Mouse (Mus musculus): Measurements from ENCODE around the gene Mrpl51. TPM values are rescaled to one million over a fixed set of nuclear protein-coding genes. Genes with fewer than 3 reads are reported as not detected.

The Mrpl51 gene
- 206 and 213 TPM in 2 replicates for polyA plus RNA-seq (2016; fragmentation: Nextera tagmentation; extraction: Ambion mirVana)

DNA sequence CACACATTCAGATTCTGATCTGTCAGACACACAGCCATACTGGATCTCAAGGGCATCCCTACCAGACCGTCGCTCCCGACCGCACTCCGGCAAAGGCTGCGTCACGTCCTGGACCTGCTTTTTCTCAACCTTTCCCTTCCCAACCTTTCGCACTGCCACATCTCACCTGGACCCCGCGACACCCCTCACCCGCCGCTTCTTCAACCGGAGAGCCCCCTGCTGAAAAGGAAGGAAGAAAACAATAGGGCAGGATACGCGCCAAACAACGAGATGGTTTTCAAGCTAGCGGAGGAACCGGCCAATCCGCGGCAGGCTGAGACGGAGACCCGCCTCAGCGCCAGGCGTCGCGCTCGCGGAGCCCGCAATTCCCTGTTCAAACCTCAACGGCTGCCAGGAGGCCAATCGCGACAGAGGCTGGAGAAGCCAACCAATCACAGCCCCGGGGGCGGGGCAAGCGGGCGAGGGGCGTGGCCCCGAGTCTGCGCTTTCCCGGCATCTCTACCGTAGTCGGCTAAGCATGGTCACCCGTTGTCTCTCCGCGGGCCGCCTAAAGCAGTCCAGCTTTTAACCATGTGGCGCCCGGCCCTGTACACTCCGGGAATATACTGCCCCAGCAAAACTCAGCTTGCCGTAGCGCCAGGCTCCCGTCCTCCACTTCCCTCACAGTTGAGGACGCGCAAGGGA is at the start of gene Mrpl51, which contains the start of gene Ncapd2:
TSS of gene Mrpl51 (plus strand) at position 470 of the 684 bp plus-strand sequence.
TSS of gene Ncapd2 (minus strand) at position 370 of the 684 bp plus-strand sequence.
- Histone ChIP-seq H3K4me1 (replicated peaks) (peaks cover 30% of the 10 kb centered on the region), H3K9me3 (no peaks in the 10 kb centered on the region), H3K27ac (peak within 1 kb of the TSS; percentile 99), H3K36me3 (peaks cover 60% of the 10 kb centered on the region), H3K4me3 (peak within 1 kb of the TSS; percentile 73), H3K27me3 (ENCODE audit: insufficient read depth, poor library complexity, severe bottlenecking) (no peaks in the 10 kb centered on the region)
- DNase-seq (ENCODE audit: low spot score), result peak; percentile 99
- under 1% methylated on average over 54 of the region's 54 CpGs for WGBS

DNA sequence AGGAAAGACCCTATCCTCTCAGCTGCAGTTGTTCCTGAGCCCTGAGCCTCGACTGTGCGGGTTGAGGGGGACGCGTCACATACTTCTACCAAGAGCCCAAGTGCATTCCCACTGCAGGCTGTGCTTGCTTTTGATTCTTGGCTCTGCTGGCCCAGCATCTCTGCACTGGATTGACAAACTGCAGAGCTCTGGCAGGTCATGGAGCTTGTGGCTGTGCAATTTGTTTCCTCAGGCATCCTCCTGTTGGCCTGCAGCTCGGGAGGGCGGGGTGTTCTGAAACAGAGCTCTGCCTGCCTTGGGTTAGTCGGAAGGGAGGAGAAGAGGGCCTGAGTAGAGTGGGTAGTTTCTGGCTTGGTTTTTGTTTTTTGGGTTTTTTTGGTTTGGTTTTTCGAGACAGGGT is 49.2 kb upstream of the Mrpl51 start:
- Histone ChIP-seq H3K4me1 (replicated peaks) (peaks cover 36% of the 10 kb centered on the region), H3K4me3 (no peak overlapping the region), H3K36me3 (peaks cover 71% of the 10 kb centered on the region), H3K27ac (no peak overlapping the region), H3K27me3 (ENCODE audit: insufficient read depth, poor library complexity, severe bottlenecking) (no peaks in the 10 kb centered on the region), H3K9me3 (no peaks in the 10 kb centered on the region)
- no peak for DNase-seq (ENCODE audit: low spot score)
- 92% methylated on average over 8 of the region's 8 CpGs for WGBS

DNA sequence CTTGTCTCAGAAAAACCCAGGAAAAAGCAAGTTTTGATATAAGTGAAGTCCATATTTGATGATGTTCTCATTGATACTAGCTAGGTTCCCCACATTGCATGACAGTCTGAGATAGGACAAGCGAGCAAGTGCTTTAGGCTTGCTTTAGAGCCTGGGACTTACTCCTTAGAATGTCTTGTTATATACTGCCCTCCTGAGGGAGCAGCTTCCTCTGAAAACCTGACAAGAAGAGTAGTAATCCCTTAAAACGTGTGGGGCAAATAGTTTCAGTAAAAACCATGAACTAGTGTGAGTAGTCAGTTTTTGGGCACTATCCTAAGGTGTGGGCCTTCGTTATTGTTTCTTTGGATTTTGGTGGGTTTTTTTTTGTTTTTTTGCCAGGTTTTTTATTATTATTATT is 48.5 kb upstream of the Mrpl51 start:
- no peak for DNase-seq (ENCODE audit: low spot score)
- Histone ChIP-seq H3K4me1 (replicated peaks) (peaks cover 43% of the 10 kb centered on the region), H3K4me3 (no peak overlapping the region), H3K27ac (no peak overlapping the region), H3K36me3 (peaks cover 66% of the 10 kb centered on the region), H3K9me3 (no peaks in the 10 kb centered on the region), H3K27me3 (ENCODE audit: insufficient read depth, poor library complexity, severe bottlenecking) (no peaks in the 10 kb centered on the region)
- 83% methylated on average over 3 of the region's 3 CpGs for WGBS

DNA sequence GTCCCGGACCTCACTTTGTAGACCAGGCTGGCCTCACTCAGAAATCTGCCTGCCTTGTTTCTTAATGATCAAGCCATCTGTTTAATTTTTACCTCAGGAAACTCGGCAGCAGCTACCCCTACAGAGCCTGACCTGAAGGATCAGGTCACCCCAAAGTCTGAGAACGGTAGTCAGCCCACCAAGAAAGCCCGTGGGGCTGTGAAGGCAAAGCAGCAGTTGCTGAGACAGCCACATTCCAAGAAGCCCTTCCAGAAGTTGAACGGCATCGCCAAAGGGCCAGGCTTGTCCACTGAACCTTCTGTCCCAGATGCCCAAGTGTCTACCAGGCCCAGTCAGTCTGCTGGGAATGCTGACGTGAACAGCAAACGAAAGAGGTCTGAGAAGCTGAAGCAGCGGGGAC is 47.7 kb upstream of the Mrpl51 start:
- DNase-seq (ENCODE audit: low spot score), result no peak
- H3K4me3 ChIP-seq, result 0 out of 2 replicates have a peak overlapping the region, but pooled peaks have one; percentile 20
- H3K27me3 ChIP-seq (ENCODE audit: insufficient read depth, poor library complexity, severe bottlenecking), result no peaks in the 10 kb centered on the region
- 87% methylated on average over 9 of the region's 9 CpGs for WGBS
- peaks cover 51% of the 10 kb centered on the region for H3K4me1 ChIP-seq (replicated peaks)
- no peaks in the 10 kb centered on the region for H3K9me3 ChIP-seq
- peaks cover 66% of the 10 kb centered on the region for H3K36me3 ChIP-seq
- peak overlapping the region; percentile 94; the same call in 1 of the 2 replicates for H3K27ac ChIP-seq

DNA sequence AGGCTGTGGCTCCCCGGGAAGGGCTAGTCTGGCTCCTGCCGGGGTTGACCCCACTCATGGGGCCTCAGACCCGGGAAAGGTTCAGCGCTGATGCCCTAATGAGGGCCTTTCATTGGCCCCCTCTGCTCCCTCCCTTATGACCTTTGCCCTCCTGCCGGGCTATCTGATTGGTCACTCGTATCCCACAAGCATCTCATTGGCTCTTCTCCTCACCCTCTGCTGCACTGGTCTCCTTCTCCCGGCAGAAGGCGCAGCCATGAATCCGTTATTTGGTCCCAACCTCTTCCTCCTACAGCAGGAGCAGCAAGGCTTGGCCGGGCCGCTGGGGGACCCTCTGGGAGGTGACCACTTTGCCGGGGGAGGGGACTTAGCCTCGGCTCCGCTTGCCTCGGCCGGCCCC is 46.6 kb upstream of the Mrpl51 start, which contains the start of gene Iffo1:
TSS of gene Iffo1 (plus strand) at position 241 of the 400 bp plus-strand sequence.
- Histone ChIP-seq H3K9me3 (no peaks in the 10 kb centered on the region), H3K36me3 (peaks cover 63% of the 10 kb centered on the region), H3K27ac (peak within 1 kb of the TSS; percentile 94), H3K4me3 (peak within 1 kb of the TSS; percentile 87), H3K27me3 (ENCODE audit: insufficient read depth, poor library complexity, severe bottlenecking) (no peaks in the 10 kb centered on the region), H3K4me1 (replicated peaks) (peaks cover 59% of the 10 kb centered on the region)
- WGBS, result under 1% methylated on average over 16 of the region's 16 CpGs
- DNase-seq (ENCODE audit: low spot score), result peak; percentile 96

DNA sequence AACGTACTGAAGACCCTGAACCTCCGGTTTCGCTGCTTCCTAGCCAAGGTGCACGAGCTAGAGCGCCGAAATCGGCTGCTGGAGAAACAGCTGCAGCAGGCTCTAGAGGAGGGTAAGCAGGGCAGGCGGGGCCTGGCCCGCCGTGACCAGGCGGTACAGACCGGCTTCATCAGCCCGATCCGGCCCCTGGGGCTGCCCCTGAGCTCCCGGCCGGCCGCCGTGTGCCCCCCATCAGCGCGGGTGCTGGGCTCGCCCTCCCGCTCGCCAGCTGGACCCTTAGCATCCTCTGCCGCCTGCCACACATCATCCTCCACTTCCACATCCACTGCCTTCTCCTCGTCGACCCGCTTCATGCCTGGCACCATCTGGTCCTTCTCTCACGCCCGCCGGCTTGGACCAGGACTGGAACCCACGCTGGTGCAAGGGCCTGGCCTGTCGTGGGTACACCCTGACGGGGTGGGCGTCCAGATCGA is 46.1 kb upstream of the Mrpl51 start:
- peak overlapping the region; percentile 87 for H3K4me3 ChIP-seq
- no peak for DNase-seq (ENCODE audit: low spot score)
- H3K27ac ChIP-seq, result peak overlapping the region; percentile 94
- peaks cover 62% of the 10 kb centered on the region for H3K36me3 ChIP-seq
- no peaks in the 10 kb centered on the region for H3K9me3 ChIP-seq
- 2% methylated on average over 35 of the region's 35 CpGs for WGBS
- no peaks in the 10 kb centered on the region for H3K27me3 ChIP-seq (ENCODE audit: insufficient read depth, poor library complexity, severe bottlenecking)
- H3K4me1 ChIP-seq (replicated peaks), result peaks cover 59% of the 10 kb centered on the region

DNA sequence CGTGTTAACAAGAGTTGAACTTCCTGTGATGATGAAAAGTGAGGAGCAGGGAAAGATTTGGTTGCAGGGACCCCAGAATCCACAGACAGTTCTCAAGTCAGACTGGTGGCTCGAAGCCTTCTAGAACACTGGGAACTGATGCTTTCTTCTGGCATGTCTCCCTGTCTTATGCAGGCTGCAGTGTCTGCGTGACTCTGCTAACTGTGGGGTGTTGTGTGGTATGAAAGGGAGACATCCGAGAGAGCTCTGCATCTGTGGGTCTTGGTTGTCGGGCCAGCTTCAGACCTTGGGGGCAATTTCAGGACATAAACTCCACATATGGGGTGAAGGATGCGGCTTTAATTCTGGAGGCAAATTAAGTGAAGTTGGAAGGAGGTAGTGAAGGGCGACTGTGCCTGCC is 45.5 kb upstream of the Mrpl51 start:
- Histone ChIP-seq H3K27me3 (ENCODE audit: insufficient read depth, poor library complexity, severe bottlenecking) (no peaks in the 10 kb centered on the region), H3K27ac (peak overlapping the region; percentile 94), H3K9me3 (no peaks in the 10 kb centered on the region), H3K4me3 (peak overlapping the region; percentile 87), H3K36me3 (peaks cover 62% of the 10 kb centered on the region), H3K4me1 (replicated peaks) (peaks cover 59% of the 10 kb centered on the region)
- 58% methylated on average over 7 of the region's 7 CpGs for WGBS
- no peak for DNase-seq (ENCODE audit: low spot score)

DNA sequence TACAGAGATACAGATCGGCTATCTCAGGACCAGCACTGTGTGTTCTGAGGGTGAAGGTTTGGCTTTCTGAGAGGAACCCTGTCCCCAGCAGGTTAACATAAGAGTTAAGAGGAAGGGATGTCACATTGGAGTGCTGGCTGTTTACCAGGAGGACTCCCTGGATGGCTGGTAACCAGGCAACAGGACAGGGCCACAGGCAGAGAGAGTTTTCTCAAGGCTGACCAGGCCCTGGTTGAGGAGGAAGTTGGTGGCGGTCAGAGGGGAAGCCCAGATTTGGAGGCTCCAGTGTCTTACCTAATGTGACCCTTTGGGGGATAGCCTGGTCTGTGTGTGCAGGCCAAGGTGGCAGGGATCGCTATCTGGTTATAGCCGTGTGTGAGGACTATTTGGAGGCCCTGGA is 44.8 kb upstream of the Mrpl51 start:
- no peak for DNase-seq (ENCODE audit: low spot score)
- Histone ChIP-seq H3K27ac (peak overlapping the region; percentile 94; the same call in 1 of the 2 replicates), H3K9me3 (no peaks in the 10 kb centered on the region), H3K27me3 (ENCODE audit: insufficient read depth, poor library complexity, severe bottlenecking) (no peaks in the 10 kb centered on the region), H3K4me3 (peak overlapping the region; percentile 87), H3K36me3 (peaks cover 62% of the 10 kb centered on the region), H3K4me1 (replicated peaks) (peaks cover 59% of the 10 kb centered on the region)
- WGBS, result 83% methylated on average over 4 of the region's 4 CpGs

DNA sequence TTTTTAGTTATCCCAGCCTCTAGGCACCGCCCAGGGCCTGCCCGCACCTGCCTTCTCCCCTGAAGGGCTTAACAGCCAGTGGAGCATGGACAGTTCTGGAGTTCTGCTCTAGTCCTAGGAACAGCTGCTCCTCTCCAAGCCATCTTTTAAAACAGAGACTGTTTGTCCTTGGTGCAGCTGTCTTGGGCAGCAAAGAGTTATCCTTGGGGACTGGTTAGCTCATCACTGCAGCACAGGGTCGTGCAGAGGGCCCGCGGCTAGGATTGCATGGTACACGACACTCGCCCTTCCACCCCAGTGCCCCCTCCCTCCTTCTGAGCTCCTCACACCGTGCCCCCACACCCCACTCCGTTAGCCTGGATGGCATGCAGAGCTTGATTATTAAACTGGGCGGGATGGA is 44.3 kb upstream of the Mrpl51 start:
- Histone ChIP-seq H3K4me1 (replicated peaks) (peaks cover 61% of the 10 kb centered on the region), H3K9me3 (no peaks in the 10 kb centered on the region), H3K27me3 (ENCODE audit: insufficient read depth, poor library complexity, severe bottlenecking) (no peaks in the 10 kb centered on the region), H3K27ac (peak overlapping the region; percentile 94; the same call in 1 of the 2 replicates), H3K36me3 (peaks cover 62% of the 10 kb centered on the region), H3K4me3 (peak overlapping the region; percentile 87)
- no peak for DNase-seq (ENCODE audit: low spot score)
- WGBS, result 65% methylated on average over 10 of the region's 10 CpGs

DNA sequence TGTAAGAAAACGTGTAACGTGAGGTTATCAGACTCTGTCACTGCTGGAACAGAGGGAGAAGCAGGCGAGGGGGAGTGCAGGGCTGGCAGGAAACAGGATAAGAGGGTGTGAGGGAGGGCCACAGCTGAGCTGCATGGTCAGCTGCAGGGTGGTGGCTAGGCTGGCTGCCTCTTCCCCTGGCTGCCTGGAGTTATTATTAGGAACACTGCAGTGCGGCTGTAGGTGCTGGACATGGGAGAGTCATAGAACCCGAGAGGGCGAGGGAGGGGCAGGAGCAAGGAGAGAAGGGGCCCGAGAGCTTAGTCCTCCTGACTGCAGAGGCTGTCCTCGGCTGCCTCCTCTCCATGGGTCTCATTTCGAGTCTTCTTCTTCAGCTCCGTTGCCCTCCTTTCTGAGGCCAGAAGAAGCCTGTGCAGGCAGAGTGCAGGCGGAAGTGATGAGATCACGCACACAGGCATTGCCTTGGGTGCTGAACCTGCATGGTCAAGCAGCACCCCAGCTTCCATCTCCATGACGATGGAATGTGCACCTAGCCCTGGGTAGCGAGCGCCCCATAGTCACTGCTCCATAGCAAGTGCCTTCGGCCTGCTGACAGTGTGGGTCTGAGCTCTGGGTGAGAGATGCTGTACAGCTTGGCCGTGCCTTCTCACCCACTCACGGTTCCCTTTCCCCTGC is 43.2 kb upstream of the Mrpl51 start:
- no peaks in the 10 kb centered on the region for H3K9me3 ChIP-seq
- H3K4me3 ChIP-seq, result no peak overlapping the region; the same call in 1 of the 2 replicates
- peaks cover 63% of the 10 kb centered on the region for H3K4me1 ChIP-seq (replicated peaks)
- DNase-seq (ENCODE audit: low spot score), result no peak
- WGBS, result 76% methylated on average over 18 of the region's 18 CpGs
- H3K27ac ChIP-seq, result peak overlapping the region; percentile 64
- peaks cover 62% of the 10 kb centered on the region for H3K36me3 ChIP-seq
- no peaks in the 10 kb centered on the region for H3K27me3 ChIP-seq (ENCODE audit: insufficient read depth, poor library complexity, severe bottlenecking)

DNA sequence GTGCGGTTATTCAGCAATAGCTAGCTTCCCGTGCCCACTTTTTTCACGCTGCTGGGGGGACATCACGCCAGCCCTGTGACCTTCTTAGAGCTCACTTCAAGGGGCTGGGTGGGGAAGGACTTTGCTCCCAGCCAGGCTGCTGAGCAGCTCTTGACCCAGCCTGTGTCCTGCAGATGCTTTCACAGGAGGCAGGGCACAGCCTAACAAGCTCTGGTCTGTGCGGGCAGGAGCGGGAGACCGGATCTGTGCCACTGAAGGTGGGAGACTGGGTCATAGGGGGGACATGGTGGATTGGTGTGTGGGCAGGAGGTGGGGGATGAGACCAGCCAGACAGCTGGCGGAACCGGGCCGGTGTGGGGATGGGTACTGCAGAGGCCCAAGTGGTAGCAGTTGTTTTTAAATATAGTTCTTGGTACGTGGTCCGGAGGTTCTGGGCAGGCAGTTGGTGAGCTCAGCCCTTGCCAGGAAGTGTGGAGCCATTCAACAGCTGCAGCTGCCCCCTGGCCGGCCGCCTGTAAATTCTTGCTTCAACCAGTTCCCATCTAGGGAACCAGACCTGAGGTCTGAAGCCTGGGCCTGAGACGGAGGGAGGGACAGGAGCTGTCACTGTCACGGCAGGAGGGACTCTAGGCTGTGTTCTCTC is 42.6 kb upstream of the Mrpl51 start:
- peaks cover 62% of the 10 kb centered on the region for H3K36me3 ChIP-seq
- WGBS, result 82% methylated on average over 16 of the region's 16 CpGs
- DNase-seq (ENCODE audit: low spot score), result no peak
- no peaks in the 10 kb centered on the region for H3K27me3 ChIP-seq (ENCODE audit: insufficient read depth, poor library complexity, severe bottlenecking)
- H3K4me1 ChIP-seq (replicated peaks), result peaks cover 61% of the 10 kb centered on the region
- H3K4me3 ChIP-seq, result no peak overlapping the region
- peak overlapping the region; percentile 64 for H3K27ac ChIP-seq
- no peaks in the 10 kb centered on the region for H3K9me3 ChIP-seq

DNA sequence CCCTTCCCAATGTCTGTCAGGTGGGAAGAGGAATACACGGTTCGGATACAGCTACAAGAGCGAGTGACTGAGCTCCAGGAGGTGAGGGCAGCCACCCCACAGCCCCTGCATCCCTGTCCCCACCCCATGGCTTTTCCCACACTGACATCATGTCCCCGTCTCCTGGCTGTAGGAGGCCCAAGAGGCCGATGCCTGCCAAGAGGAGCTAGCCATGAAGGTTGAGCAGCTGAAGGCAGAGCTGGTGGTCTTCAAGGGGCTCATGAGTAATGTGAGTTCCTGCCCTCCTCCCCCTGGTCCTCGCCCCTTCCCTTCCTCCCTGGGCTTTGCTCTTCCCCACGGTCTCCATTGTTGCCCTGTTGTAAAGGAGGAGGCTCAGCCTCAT is 42.0 kb upstream of the Mrpl51 start:
- H3K27ac ChIP-seq, result peak overlapping the region; percentile 35; the same call in 1 of the 2 replicates

More for the DNA sequence above, 42.0 kb upstream of the Mrpl51 start:
- no peak for DNase-seq (ENCODE audit: low spot score)
- H3K36me3 ChIP-seq, result peaks cover 59% of the 10 kb centered on the region
- no peaks in the 10 kb centered on the region for H3K27me3 ChIP-seq (ENCODE audit: insufficient read depth, poor library complexity, severe bottlenecking)
- WGBS, result 69% methylated on average over 7 of the region's 7 CpGs
- no peaks in the 10 kb centered on the region for H3K9me3 ChIP-seq
- H3K4me1 ChIP-seq (replicated peaks), result peaks cover 56% of the 10 kb centered on the region
- H3K4me3 ChIP-seq, result no peak overlapping the region

Measured in hindbrain, embryonic 10.5 days (tissue).